Mouse (Mus musculus): ENCODE measurements at regions not wholly inside any gene's neighbourhood (a gene's known extent, or its start where the extent isn't known, plus 50 kb on each side); places are given as distances from the start of the nearest gene placed in this dataset.

- DNase-seq (no peak), ATAC-seq (ENCODE audit: low read depth) (no peak)
- Histone ChIP-seq H3K4me2 (no peak overlapping the region), H3K27me3 (no peaks in the 10 kb centered on the region), H3K9ac (no peak overlapping the region), H3K4me3 (replicated peaks) (no peak overlapping the region), H3K4me1 (replicated peaks) (no peaks in the 10 kb centered on the region), H3K36me3 (no peaks in the 10 kb centered on the region), H3K9me3 (replicated peaks) (no peaks in the 10 kb centered on the region), H3K27ac (no peak overlapping the region)
- WGBS (ENCODE audit: insufficient replicate concordance): 58% methylated on average over 9 of the region's 9 CpGs
Measured at GRCm38 (mm10) chr3:50992581-50993313, 231.5 kb upstream of the Noct start.

GRCm38 (mm10) chr3:50999745-51000144 is 224.5 kb upstream of the Noct start:
- Histone ChIP-seq H3K27me3 (no peaks in the 10 kb centered on the region), H3K27ac (no peak overlapping the region), H3K36me3 (no peaks in the 10 kb centered on the region), H3K4me3 (replicated peaks) (no peak overlapping the region), H3K4me1 (replicated peaks) (no peaks in the 10 kb centered on the region), H3K4me2 (no peak overlapping the region), H3K9me3 (replicated peaks) (no peaks in the 10 kb centered on the region), H3K9ac (no peak overlapping the region)
- ATAC-seq (ENCODE audit: low read depth): no peak
- 44% methylated on average over 3 of the region's 3 CpGs for WGBS (ENCODE audit: insufficient replicate concordance)
- DNase-seq: no peak

- ATAC-seq (ENCODE audit: low read depth) (no peak), DNase-seq (no peak)
- no peak overlapping the region for H3K4me3 ChIP-seq (replicated peaks)
- H3K9ac ChIP-seq: no peak overlapping the region
- no peaks in the 10 kb centered on the region for H3K4me1 ChIP-seq (replicated peaks)
- no peak overlapping the region for H3K4me2 ChIP-seq
- no peaks in the 10 kb centered on the region for H3K27me3 ChIP-seq
- no peaks in the 10 kb centered on the region for H3K36me3 ChIP-seq
- 73% methylated on average over 7 of the region's 7 CpGs for WGBS (ENCODE audit: insufficient replicate concordance)
- no peak overlapping the region for H3K27ac ChIP-seq
- no peaks in the 10 kb centered on the region for H3K9me3 ChIP-seq (replicated peaks)
Measured at GRCm38 (mm10) chr3:51000938-51001337, 223.3 kb upstream of the Noct start.

- H3K4me1 ChIP-seq (replicated peaks): no peaks in the 10 kb centered on the region
- no peak for DNase-seq
- H3K4me3 ChIP-seq (replicated peaks): no peak overlapping the region
- H3K27me3 ChIP-seq: no peaks in the 10 kb centered on the region
- H3K9me3 ChIP-seq (replicated peaks): no peaks in the 10 kb centered on the region
- H3K27ac ChIP-seq: no peak overlapping the region
- H3K9ac ChIP-seq: no peak overlapping the region
- H3K4me2 ChIP-seq: no peak overlapping the region
- no peaks in the 10 kb centered on the region for H3K36me3 ChIP-seq
- no peak for ATAC-seq (ENCODE audit: low read depth)
- 57% methylated on average over 6 of the region's 6 CpGs for WGBS (ENCODE audit: insufficient replicate concordance)
Measured at GRCm38 (mm10) chr3:51002662-51003061, 221.6 kb upstream of the Noct start.

- H3K27me3 ChIP-seq: no peaks in the 10 kb centered on the region
- H3K9me3 ChIP-seq (replicated peaks): no peaks in the 10 kb centered on the region
- WGBS (ENCODE audit: insufficient replicate concordance): 64% methylated on average over 8 of the region's 8 CpGs
- DNase-seq (no peak), ATAC-seq (ENCODE audit: low read depth) (no peak)
- no peak overlapping the region for H3K4me2 ChIP-seq
- no peak overlapping the region for H3K27ac ChIP-seq
- no peak overlapping the region for H3K9ac ChIP-seq
- H3K36me3 ChIP-seq: no peaks in the 10 kb centered on the region
- no peaks in the 10 kb centered on the region for H3K4me1 ChIP-seq (replicated peaks)
- H3K4me3 ChIP-seq (replicated peaks): no peak overlapping the region
Measured at GRCm38 (mm10) chr3:51003506-51004170, 220.6 kb upstream of the Noct start.

GRCm38 (mm10) chr3:51004216-51004615 is 220.0 kb upstream of the Noct start:
- Histone ChIP-seq H3K4me3 (replicated peaks) (no peak overlapping the region), H3K36me3 (no peaks in the 10 kb centered on the region), H3K4me1 (replicated peaks) (no peaks in the 10 kb centered on the region), H3K27me3 (no peaks in the 10 kb centered on the region), H3K27ac (no peak overlapping the region), H3K4me2 (no peak overlapping the region), H3K9ac (no peak overlapping the region), H3K9me3 (replicated peaks) (no peaks in the 10 kb centered on the region)
- no peak for DNase-seq
- ATAC-seq (ENCODE audit: low read depth): no peak
- WGBS (ENCODE audit: insufficient replicate concordance): 69% methylated on average over 1 of the region's 1 CpGs

- WGBS (ENCODE audit: insufficient replicate concordance): 69% methylated on average over 5 of the region's 5 CpGs
- DNase-seq (no peak), ATAC-seq (ENCODE audit: low read depth) (no peak)
- Histone ChIP-seq H3K4me1 (replicated peaks) (no peaks in the 10 kb centered on the region), H3K27ac (no peak overlapping the region), H3K4me2 (no peak overlapping the region), H3K4me3 (replicated peaks) (no peak overlapping the region), H3K9ac (no peak overlapping the region), H3K9me3 (replicated peaks) (no peaks in the 10 kb centered on the region), H3K36me3 (no peaks in the 10 kb centered on the region), H3K27me3 (no peaks in the 10 kb centered on the region)
Measured at GRCm38 (mm10) chr3:51009098-51009497, 215.1 kb upstream of the Noct start.

GRCm38 (mm10) chr3:51019650-51020346 is 204.4 kb upstream of the Noct start:
- Histone ChIP-seq H3K9ac (no peak overlapping the region), H3K4me1 (replicated peaks) (no peaks in the 10 kb centered on the region), H3K9me3 (replicated peaks) (no peaks in the 10 kb centered on the region), H3K4me3 (replicated peaks) (no peak overlapping the region), H3K27ac (no peak overlapping the region), H3K36me3 (no peaks in the 10 kb centered on the region), H3K27me3 (no peaks in the 10 kb centered on the region), H3K4me2 (peak overlapping the region; percentile 32)
- 63% methylated on average over 10 of the region's 10 CpGs for WGBS (ENCODE audit: insufficient replicate concordance)
- no peak for DNase-seq
- no peak for ATAC-seq (ENCODE audit: low read depth)

GRCm38 (mm10) chr3:51024655-51025054 is 199.6 kb upstream of the Noct start:
- Histone ChIP-seq H3K4me1 (replicated peaks) (no peaks in the 10 kb centered on the region), H3K36me3 (no peaks in the 10 kb centered on the region), H3K27ac (no peak overlapping the region), H3K4me3 (replicated peaks) (no peak overlapping the region), H3K27me3 (no peaks in the 10 kb centered on the region), H3K4me2 (no peak overlapping the region), H3K9me3 (replicated peaks) (no peaks in the 10 kb centered on the region), H3K9ac (no peak overlapping the region)
- WGBS (ENCODE audit: insufficient replicate concordance): 53% methylated on average over 6 of the region's 6 CpGs
- ATAC-seq (ENCODE audit: low read depth) (no peak), DNase-seq (no peak)

GRCm38 (mm10) chr3:51031821-51032220 is 192.4 kb upstream of the Noct start:
- no peak for ATAC-seq (ENCODE audit: low read depth)

GRCm38 (mm10) chr3:51033292-51033691 is 191.0 kb upstream of the Noct start:
- Histone ChIP-seq H3K4me2 (no peak overlapping the region), H3K27ac (no peak overlapping the region), H3K27me3 (no peaks in the 10 kb centered on the region), H3K4me1 (replicated peaks) (no peaks in the 10 kb centered on the region), H3K36me3 (no peaks in the 10 kb centered on the region), H3K4me3 (replicated peaks) (no peak overlapping the region), H3K9ac (no peak overlapping the region), H3K9me3 (replicated peaks) (no peaks in the 10 kb centered on the region)
- DNase-seq (no peak), ATAC-seq (ENCODE audit: low read depth) (no peak)
- WGBS (ENCODE audit: insufficient replicate concordance): 49% methylated on average over 2 of the region's 2 CpGs

More at GRCm38 (mm10) chr3:51031821-51032220, 192.4 kb upstream of the Noct start:
- H3K27ac ChIP-seq: no peak overlapping the region
- no peak overlapping the region for H3K4me3 ChIP-seq (replicated peaks)
- no peaks in the 10 kb centered on the region for H3K9me3 ChIP-seq (replicated peaks)
- no peak overlapping the region for H3K4me2 ChIP-seq
- DNase-seq: no peak
- no peaks in the 10 kb centered on the region for H3K36me3 ChIP-seq
- H3K9ac ChIP-seq: no peak overlapping the region
- H3K4me1 ChIP-seq (replicated peaks): no peaks in the 10 kb centered on the region
- no peaks in the 10 kb centered on the region for H3K27me3 ChIP-seq
- WGBS (ENCODE audit: insufficient replicate concordance): 74% methylated on average over 8 of the region's 8 CpGs
